Mouse (Mus musculus) embryo, embryonic 10 days (tissue): ENCODE measurements at regions not wholly inside any gene's neighbourhood (a gene's known extent, or its start where the extent isn't known, plus 50 kb on each side); places are given as distances from the start of the nearest gene placed in this dataset.

Experiments
- DNase-seq: peaks from one replicate; pipeline ENCODE4 v3.0.0-alpha.2; 2015; ENCODE audit warnings: low spot score

DNA sequence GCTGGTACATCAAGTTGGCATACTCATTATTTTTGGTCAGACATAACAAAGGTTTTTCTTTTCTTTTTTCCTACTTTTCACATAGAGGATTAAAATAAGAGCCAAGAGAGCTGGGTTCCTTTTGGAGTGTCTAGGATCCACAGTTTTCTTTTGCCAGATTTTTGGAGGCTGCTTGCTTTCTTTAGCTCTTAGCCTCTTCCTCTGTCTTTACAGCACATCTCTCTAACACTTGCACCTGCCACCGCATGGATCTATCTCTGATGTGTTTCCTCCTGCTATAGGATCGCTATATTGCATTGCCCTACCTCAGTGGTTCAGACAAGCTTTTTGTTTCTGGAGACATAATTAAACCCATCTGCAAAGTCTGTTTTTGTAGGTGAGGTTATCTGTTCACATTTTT, 339.9 kb downstream of the Rpl10l start:
- DNase-seq: no peak

DNA sequence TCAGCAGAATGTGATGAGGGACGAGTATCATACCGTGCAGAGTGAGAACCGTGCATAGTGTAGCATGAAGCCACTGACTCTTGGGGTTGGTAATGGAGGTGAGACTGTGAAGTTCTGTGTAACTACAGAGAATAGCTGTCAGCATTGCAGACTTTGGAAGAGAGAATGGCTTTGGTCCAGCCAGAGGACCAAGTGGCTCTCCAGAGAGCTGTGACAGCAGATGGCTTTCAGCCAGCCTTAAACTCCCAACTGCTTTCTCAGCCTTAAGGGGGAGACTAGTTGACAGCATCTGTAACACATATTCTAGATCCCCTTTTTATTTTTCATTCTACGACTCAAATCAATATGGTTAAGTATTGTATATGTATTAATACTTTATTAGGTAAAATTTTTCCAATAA, 342.0 kb downstream of the Rpl10l start:
- DNase-seq: no peak

DNA sequence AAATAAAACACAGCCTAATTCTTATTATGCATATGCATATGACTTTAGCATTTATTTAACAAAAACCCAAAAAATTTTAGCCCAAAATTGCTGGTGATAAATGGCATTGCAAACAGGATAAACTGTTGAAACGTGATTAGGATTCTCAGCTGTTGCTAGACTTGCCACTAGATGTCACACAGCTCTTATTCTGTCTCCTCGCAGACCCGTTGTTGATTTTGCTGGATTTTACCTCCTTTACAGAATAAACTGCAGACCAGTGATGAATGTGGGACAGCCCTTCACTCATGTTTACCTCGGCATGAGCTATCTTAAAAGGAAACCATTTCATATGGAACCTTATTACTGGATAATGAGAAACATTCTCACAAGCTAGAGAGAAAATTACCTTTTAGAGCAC, 352.4 kb downstream of the Rpl10l start:
- peak; percentile 25 for DNase-seq

DNA sequence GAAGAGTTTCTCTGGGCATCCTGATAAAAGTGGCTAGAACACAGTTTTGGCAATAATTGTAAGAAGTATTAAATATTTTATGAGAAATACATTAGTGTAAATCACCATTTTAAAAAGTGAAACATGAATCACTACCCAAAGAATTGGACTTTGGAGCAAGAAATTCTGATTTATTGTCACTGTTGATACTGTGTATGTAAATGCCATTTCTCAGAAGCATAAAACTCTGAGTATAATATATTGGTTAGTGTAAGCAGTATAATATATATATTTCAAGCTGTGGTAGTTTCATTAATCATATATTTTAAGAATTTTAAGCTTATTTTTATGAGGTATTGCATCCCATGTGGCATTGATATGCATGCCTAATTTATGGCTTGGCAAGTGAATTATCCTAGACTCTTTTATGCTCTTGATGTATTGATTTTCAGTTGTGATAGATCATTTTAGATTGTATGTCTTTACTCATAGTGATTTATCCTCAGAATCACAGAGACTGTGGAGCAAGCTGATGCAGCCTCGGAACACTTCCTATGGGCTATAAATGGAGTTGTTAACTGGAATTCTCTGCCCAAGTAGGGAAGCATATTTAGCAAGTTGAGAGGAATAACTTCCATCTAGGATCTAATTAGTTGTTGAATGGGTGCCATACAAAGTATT, 354.4 kb downstream of the Rpl10l start:
- no peak for DNase-seq
